Mouse (Mus musculus) embryo, embryonic 9.5 days (tissue): Measurements from ENCODE around the gene Tmem184c.
A peak's percentile ranks its signal among the peaks of the same experiment; 100 is the strongest.

Experiments
- DNase-seq: peaks from one replicate; pipeline ENCODE4 v3.0.0-alpha.2; 2017; ENCODE audit errors: extremely low spot score

Gene Tmem184c

DNA sequence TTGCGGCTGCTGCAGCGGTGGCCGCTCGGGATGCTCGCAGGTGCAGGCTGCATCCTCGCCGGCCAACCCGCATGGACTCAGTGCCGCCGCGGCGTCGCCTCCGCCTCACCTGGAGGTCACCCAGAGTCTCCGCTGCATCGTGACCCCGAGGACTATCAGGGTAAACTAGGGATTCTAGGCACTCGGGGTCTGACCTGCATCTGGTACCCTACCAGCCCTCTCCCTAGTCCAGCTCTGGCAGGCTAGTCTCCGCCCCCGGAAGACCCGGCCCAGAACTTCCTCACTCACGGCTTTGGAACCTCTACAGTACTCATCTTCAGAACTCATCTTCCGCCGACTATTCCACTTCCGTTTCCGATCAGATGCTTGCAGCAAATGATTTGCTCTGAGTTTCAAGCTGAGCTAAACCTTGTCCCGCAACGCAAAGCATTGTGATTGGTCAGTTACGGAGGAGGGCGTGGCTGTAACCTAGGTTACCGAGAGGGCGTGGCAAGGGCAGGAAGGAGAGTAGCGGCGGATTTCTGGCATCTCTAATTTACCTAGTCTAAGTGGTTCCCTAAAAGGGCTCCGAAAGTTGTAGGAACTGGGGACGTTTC, at the start of gene Tmem184c:
Tmem184c (minus strand) TSS at position 325 of the 596 bp plus-strand sequence.
- DNase-seq = peak; percentile 98

DNA sequence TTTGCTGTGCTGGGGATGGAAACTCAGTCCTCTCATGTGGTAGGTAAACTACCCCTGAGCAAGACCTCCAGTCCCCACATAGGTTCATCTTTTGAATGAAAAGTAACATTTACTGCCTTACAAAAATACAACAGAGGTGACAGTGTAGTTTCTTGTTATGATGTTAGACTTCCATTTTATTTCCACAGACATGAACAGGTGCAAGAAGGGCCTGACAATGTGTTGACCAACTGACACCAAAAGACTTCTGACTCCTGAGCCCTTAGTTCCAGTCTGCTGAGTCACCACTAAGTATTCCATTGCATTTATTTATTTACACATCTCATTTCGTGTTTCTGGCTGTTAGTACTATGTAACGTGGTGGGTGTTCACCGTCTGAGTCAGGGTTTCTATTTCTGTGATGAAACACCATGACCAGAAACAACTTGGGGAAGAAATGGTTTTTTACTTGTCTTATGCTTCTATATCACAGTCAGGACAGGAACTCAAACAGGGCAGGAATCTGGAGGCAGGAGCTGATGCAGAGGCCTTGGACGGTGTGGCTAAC, 49.1 kb upstream of the Tmem184c start:
- no peak for DNase-seq

GRCm38 (mm10) chr8:77658356-77658755, 47.9 kb upstream of the Tmem184c start:
- DNase-seq = no peak

DNA sequence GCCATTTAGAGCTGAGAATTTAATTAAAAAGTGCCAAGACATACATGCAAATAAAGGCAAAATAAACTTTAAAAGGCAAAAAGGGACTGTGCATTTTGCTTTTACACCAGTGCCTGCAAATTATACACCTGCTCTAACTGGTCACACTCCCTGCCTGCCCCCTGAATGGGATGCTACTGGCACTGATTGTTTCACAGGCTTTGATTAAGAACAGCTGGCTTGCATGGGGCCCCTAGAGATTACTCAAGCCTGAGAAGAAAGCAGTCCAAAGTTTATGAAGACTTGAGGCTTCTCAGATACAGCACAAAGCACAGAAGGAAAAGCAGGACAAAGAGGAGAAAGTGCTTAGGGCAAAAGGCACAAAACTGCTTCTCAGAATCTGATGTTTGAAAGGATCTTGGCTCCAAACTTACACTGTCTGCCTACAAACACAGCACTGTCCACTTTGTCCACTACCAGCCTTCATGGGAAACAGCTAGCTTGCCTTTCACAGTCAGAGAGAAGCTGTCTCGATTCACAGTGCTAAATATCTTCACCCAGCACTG, 40.2 kb upstream of the Tmem184c start:
- DNase-seq = no peak

DNA sequence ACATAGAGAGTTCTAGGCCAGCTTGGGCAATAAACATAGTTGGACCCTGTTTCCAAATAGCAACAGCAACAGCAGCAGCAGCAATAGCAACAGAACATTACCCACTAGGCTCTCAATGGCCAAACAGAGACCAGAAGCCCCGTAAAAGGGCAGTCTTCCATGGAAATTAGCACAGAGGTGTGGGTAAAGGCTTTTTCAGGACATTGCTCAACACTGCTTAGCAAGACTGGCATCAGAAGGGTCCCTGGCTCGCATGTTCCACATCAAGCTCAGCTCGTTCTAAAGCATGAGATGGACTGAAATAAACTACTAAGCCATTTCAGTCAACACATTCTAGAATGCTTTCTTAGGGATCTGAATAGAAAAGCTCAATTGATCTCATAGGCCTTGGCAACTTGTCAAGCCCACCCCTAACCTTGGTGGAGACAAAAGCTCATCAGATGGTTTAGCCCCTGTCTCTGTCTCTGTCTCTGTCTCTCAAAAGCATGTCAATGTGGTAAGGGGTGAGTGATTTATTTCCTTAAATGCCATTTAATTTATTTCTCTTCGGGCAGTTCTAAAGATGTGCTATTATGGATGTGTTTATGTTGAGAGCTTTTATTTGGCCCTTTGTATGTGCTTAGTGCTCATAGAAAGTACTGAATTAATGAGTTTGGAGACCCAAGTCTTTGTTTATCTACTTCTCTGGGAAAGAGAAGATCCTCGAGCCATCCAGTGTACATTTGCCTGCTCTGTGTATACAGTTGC, 29.8 kb upstream of the Tmem184c start:
- no peak for DNase-seq

GRCm38 (mm10) chr8:77637593-77637992, 27.1 kb upstream of the Tmem184c start:
- no peak for DNase-seq

DNA sequence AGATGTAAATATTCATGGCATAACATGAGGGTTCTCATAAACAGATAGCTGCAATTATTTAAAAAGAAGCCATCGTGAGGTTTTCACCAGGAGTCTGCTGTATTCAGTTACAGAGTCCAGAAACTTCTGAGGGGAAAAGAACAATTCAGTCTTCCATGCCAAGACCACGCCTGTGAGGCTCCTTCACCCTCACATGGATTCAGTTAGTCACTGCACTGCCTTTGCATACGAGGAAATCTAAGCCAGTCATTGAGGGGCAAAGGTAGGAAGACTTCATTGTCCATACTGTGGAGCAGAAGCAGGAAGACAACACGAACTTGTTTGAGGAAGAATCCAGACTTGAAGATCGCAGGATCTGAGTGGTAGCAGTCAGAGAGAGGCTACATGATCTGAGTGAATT, 23.5 kb upstream of the Tmem184c start:
- DNase-seq = no peak

DNA sequence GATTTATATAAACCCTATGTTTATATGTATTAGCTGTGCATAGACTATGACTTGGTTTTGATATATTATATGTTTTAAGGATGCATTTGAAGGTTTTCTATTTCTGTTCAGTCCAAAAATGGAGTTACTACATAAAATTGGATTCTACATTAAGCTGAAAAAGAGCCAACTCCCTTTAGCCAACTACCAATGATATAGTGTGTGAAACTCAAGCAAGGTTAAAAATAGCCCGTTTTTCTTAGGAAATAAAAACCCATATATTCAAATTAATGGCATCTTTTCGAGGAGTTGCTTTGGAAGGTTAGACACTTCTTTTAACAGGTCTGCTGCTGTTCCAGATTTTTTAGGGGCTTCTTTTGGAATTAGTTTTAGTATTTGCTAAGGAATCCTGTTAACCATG, 22.7 kb upstream of the Tmem184c start:
- DNase-seq = no peak

DNA sequence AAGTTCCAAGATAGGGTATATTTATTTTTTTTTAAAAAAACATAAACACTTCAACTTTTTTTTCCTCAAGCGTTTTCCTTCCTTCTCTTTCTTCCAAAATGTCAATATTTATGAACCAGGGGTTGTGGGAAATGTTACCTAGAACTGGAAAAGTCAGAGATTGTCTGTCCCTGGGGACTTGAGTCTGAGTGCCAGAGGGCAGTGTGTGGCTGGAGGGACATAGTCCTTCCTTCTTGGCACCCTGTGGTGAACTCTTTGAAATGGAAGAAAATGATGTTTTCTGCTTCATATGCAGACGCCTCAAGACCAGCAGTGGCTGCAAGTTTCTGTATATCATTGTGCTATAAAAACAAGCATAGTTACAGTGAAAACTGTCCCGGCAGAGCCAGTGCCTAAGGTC, 20.2 kb upstream of the Tmem184c start:
- no peak for DNase-seq

- peak; percentile 87 for DNase-seq
Measured at GRCm38 (mm10) chr8:77629858-77630537, 19.5 kb upstream of the Tmem184c start.

DNA sequence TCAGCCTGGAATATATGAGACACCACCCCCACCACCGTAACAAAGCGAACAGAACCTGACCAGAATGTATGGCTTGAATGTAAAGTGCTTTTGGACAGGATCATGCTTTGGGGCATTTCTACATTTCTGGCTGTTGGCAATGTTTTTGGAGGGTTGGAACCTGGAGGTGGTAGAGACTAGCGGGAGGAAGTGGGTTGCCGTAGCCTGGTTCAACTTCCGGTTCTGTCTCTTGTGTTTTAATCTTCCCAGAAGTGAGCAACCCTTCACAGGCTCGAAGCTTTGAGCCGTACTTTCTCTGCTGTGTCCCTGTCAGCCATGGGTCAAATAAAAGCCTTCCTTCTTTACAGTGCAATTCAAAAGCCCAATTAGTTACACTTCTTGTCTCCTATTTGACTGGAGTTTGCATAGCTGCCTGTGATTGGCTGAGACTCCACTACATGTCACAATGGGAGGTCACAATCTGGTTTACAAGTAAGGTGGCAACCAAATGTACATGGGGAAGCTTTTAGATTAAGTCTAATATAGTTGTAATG, 13.2 kb upstream of the Tmem184c start:
- no peak for DNase-seq

DNA sequence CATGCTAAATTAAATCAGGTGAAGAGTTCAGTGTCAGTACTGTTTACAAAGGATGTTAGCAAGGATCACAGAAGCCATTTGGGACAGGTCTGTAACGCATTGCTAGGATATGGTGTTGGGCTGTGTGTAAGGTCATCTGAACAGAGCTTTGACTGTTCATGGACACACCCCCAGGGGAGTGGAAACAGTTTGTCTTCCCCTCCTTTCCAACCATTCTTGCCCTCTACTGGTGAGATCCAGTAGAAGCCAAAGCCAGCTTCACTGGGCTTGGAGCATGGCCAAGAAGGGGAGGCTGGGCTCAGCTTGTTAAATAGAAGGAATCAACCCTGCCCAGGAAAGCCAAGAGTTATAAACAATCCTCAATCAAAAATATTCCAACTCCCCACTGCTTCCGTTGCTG, 7.4 kb upstream of the Tmem184c start:
- DNase-seq = no peak

GRCm38 (mm10) chr8:77609621-77610020, 877 bp downstream of the Tmem184c start:
- no peak for DNase-seq

DNA sequence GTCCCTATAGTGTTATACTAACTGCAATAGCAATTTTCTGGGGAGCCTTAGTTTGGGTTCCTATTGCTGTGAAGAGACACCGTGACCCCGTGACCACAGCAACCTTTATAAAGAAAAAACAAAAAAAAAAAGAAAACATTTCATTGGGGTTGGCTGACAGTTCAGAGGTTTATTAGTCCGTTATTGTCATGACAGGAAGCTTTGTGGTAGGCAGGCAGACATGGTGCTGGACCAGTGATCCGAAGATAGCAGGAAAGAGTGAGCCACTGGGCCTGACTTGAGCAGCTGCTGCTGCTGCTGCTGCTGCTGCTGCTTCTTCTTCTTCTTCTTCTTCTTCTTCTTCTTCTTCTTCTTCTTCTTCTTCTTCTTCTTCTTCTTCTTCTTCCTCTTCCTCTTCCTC, 26.3 kb downstream of the Tmem184c start:
- no peak for DNase-seq

DNA sequence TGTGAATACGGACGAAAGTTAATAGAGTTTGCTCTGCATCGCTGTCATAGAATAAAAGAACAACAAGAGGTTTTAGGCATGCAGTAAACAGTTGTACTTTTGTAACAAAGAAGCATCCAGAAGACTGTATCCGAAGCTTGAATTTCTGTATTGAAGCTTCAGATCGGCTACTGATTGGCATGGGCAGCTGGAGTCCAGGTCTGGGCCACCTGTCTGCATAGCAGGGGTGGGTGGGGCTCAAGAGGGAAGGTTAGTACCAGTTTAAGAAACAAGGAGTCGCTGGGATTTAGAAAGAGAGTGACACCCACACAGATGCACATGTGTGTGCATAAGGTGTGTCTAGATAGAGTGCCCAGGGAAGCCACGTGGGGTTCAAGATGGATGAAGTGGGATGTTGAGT, 32.8 kb downstream of the Tmem184c start:
- DNase-seq = no peak

DNA sequence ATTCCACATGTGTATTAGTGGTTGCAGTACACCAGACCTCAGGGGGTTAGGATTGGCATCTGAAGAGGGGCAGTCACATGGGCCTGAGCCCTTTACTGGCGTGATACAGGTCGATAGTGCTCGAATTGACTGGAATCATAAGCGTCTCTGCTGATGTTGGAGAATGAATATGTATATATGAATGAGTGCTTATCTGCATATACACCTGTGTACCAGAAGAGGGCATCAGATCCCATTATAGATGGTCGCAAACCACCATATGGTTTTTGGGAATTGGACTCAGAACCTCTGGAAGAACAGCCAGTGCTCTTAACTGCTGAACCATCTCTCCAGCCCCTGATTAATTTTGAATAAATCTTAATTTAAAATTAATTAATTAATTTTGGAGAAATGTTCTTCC, 36.3 kb downstream of the Tmem184c start:
- no peak for DNase-seq

DNA sequence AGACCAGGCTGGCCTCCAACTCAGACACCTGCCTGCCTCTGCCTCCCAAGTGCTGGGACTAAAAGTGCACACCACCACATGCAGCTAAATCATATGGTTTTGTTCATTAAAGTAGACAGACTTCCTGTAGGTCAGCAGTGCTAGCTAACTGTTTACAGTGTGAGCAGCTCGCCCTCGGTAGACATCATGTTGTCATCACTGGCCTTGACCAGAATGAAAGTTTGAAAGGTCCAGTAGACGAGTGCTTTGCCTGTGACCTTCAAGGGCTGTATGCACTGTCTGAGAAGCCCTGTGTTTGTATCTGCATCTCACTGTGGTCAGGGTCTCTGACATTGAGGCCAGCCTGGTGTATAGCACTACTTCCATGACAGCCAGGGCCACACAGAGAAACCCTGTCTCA, 49.1 kb downstream of the Tmem184c start:
- no peak for DNase-seq

- DNase-seq = no peak
Measured at GRCm38 (mm10) chr8:77552491-77552890, 58.0 kb downstream of the Tmem184c start.

DNA sequence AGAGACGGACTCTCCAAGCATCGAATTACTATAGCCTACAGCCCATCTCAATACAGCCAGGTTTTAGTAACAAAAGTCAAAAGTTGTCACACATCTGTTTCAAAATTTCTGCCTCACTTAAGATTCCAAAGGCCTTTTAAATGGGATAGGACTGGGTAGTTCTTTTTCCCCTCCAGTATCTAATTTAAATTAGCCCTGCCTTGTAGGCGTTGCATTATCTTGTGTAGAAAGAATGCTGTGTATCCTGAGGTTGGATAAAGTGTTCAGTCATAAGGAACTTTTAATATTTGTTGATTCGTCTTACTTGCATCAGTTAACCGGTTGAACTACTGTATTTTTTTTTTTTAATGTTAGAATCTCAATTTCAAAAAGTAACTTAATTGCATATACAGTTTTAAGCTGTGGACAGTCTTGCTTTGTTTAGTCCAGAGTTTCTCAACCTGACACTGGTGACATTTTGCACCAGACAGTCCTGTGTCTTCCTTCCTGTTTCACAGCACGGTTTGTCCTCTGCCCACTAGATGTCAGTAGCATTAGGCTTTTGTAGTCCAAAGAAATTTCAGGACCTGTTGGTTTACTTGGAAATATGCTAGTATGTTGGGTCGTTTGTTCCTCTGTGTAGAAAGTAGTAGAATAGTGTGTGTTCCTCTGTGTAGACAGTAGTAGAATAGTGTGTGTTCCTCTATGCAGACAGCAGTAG, 60.5 kb downstream of the Tmem184c start:
- DNase-seq = peak; percentile 17

GRCm38 (mm10) chr8:77549121-77549706, 61.3 kb downstream of the Tmem184c start, which contains the start of gene Prmt9:
Gene Prmt9 (plus strand): TSS chr8:77549397.
- peak; percentile 90 for DNase-seq
